Mouse (Mus musculus) embryonic facial prominence, embryonic 13.5 days (tissue): ENCODE data around the gene B230217C12Rik. TPM values are rescaled to one million over a fixed set of nuclear protein-coding genes. Genes with fewer than 3 reads are reported as not detected.
A peak's percentile ranks its signal among the peaks of the same experiment; 100 is the strongest.
"Not testable (repeated sequence)": the region's sequence is repeated elsewhere in the genome, so short reads cannot be mapped to it uniquely, and the experiment has no call there.

Source experiments
- ATAC-seq: fragments of 200-750 bp; cut with Nextera tagmentation; 2 replicates; pipeline ENCODE4 v1.8.0; 2017; ENCODE audit warnings: low read depth; ENCODE audit not compliant: insufficient number of reproducible peaks, insufficient read depth, low FRiP score, low TSS enrichment
- H3K27ac ChIP-seq: fragments of 300-500 bp; sonication (generic); 2 replicates; pipeline ENCODE4 v1.5.1; 2015; ENCODE audit warnings: moderate library complexity, mild to moderate bottlenecking, inconsistent platforms
- H3K27me3 ChIP-seq: fragments of 300-500 bp; sonication (generic); 2 replicates; pipeline ENCODE4 v1.6.1; 2015; ENCODE audit warnings: mild to moderate bottlenecking, inconsistent platforms
- H3K36me3 ChIP-seq: fragments of 300-500 bp; sonication (generic); 2 replicates; pipeline ENCODE4 v1.6.1; 2015; ENCODE audit warnings: mild to moderate bottlenecking, inconsistent platforms
- H3K4me1 ChIP-seq: fragments of 300-500 bp; sonication (generic); 2 replicates; pipeline ENCODE4 v1.6.1; 2015; ENCODE audit warnings: inconsistent platforms
- H3K4me2 ChIP-seq: fragments of 300-500 bp; sonication (generic); 2 replicates; pipeline ENCODE4 v1.6.1; 2015; ENCODE audit warnings: moderate library complexity, mild to moderate bottlenecking, inconsistent platforms
- H3K4me3 ChIP-seq: fragments of 300-500 bp; sonication (generic); 2 replicates; pipeline ENCODE4 v1.5.1; 2015; ENCODE audit warnings: mild to moderate bottlenecking, inconsistent platforms
- H3K9ac ChIP-seq: fragments of 300-500 bp; sonication (generic); 2 replicates; pipeline ENCODE4 v1.6.1; 2015; ENCODE audit warnings: mild to moderate bottlenecking, inconsistent platforms
- H3K9me3 ChIP-seq: fragments of 300-500 bp; sonication (generic); 2 replicates; pipeline ENCODE4 v1.6.1; 2016; ENCODE audit warnings: inconsistent platforms
- WGBS: fragments of 180-500 bp; shearing (Covaris S2); methylation state at CpG from one replicate; pipeline ENCODE4 v1.1.7; 2015; ENCODE audit warnings: mixed read lengths; 5-methylcytosine and 5-hydroxymethylcytosine counted together
- polyA plus RNA-seq: library from polyadenylated mRNA; unstranded; fragments of >200 nt; fragmentation: Nextera tagmentation; extraction: Ambion mirVana; gene quantifications from 2 replicates; pipeline ENCODE4 v1.2.1, GENCODE M21; 2015

Gene B230217C12Rik
- polyA plus RNA-seq, 1 experiment from 2014 or later: 11.8 TPM

DNA sequence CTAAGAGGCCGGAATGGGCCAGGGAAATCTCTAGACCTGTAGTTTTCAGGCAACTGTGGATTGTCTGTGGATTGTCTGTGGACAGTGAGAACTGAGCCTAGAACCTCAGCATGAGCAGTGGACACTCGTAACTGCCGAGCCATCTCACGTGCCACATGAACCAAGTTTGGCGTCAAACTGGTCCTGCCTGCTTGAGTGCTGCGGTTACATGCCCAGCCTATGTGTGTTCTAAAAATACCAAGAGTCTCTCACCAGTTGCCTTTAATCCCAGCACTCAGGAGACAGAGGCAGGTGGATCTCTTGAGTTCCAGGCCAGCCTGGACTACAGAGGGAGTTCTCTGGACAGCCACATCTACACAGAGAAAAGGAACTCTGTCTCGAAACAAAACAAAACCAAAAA, 11.2 kb upstream of the B230217C12Rik start:
- Histone ChIP-seq H3K4me2 (no peak overlapping the region), H3K36me3 (peaks cover 90% of the 10 kb centered on the region), H3K4me3 (no peak overlapping the region), H3K27ac (no peak overlapping the region), H3K4me1 (no peaks in the 10 kb centered on the region), H3K27me3 (no peaks in the 10 kb centered on the region), H3K9me3 (no peaks in the 10 kb centered on the region), H3K9ac (no peak overlapping the region)
- no peak for ATAC-seq
- WGBS: 91% methylated on average over 7 of the region's 7 CpGs

DNA sequence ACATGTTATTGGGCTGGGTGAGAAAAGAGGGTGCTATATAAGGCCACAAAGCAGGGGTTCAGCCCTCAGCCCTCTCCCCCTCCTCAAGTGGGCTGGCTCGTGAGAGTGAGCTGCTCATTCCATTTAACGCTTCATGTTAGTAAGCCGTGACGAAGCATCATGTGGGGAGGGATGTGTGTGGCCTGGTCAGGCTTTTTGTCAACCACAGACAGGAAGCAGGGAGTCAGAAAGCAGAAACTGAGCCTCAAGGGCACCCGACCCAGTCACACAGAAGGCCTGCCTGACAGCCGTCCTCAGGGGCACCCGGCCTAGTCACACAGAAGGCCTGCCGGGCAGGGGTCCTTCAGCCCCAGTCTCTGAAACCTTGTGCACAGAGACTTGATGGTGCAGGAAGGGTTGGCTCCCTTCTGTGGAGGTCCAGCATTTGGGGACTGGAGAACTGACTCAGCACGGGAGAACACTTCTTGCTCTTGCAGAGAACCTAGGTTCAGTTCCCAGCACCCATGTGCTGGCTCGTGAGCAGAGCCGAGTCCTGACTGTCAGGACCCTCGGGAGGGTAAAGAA, 10.6 kb upstream of the B230217C12Rik start:
- H3K27me3 ChIP-seq: no peaks in the 10 kb centered on the region
- peaks cover 90% of the 10 kb centered on the region for H3K36me3 ChIP-seq
- 0 out of 2 replicates have a peak overlapping the region, but pooled peaks have one; percentile 21 for H3K9ac ChIP-seq
- no peak overlapping the region for H3K4me3 ChIP-seq
- H3K9me3 ChIP-seq: no peaks in the 10 kb centered on the region
- no peak for ATAC-seq
- no peak overlapping the region for H3K4me2 ChIP-seq
- no peaks in the 10 kb centered on the region for H3K4me1 ChIP-seq
- H3K27ac ChIP-seq: no peak overlapping the region
- WGBS: 78% methylated on average over 12 of the region's 12 CpGs

DNA sequence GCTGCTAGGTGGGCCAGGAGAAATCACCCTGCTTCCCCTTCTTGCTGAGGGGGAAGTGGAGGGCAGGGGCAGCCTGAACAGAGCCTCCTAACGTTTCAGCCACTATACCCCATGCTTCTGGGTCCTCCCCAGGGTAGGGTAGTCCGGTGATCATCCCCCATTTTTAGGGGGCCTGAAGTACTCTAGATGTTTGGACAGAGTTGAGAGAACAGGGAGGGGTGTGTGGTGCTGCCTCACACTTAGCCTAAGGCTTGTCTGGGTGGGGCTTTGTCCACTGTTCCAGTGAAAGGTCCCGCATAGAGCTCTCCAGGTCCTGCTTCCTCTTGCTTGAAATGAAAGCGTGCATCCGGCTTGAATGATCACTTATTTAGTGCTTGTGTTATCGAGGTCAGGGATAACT, 10.1 kb upstream of the B230217C12Rik start:
- Histone ChIP-seq H3K27me3 (no peaks in the 10 kb centered on the region), H3K36me3 (peaks cover 90% of the 10 kb centered on the region), H3K9me3 (no peaks in the 10 kb centered on the region), H3K4me2 (no peak overlapping the region), H3K4me1 (no peaks in the 10 kb centered on the region), H3K27ac (no peak overlapping the region), H3K9ac (0 out of 2 replicates have a peak overlapping the region, but pooled peaks have one; percentile 21), H3K4me3 (no peak overlapping the region)
- 86% methylated on average over 6 of the region's 6 CpGs for WGBS
- ATAC-seq: no peak

DNA sequence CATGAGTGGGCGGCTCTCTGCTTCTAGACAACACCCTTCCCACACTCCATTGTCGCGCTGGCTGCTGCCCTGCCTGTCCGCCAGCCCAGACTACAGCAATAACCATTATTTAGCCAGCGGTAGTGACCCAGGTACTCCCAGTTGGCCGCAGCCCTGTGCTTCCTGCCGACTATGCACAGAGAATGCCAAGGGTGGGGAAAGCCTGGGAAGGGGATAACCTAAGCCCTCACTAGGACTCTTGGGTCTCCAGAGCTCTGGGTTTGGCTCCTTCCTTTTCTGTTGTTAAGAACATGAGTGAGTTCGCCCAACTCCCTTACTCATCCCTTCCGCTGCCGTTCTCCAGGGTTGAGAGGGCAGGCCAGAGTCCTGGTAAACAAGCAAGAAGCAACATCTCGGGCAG, 8.6 kb upstream of the B230217C12Rik start:
- Histone ChIP-seq H3K27ac (no peak overlapping the region), H3K9me3 (no peaks in the 10 kb centered on the region), H3K4me2 (no peak overlapping the region), H3K27me3 (no peaks in the 10 kb centered on the region), H3K9ac (no peak overlapping the region), H3K4me1 (no peaks in the 10 kb centered on the region), H3K36me3 (peaks cover 90% of the 10 kb centered on the region), H3K4me3 (no peak overlapping the region)
- 87% methylated on average over 11 of the region's 11 CpGs for WGBS
- no peak for ATAC-seq

DNA sequence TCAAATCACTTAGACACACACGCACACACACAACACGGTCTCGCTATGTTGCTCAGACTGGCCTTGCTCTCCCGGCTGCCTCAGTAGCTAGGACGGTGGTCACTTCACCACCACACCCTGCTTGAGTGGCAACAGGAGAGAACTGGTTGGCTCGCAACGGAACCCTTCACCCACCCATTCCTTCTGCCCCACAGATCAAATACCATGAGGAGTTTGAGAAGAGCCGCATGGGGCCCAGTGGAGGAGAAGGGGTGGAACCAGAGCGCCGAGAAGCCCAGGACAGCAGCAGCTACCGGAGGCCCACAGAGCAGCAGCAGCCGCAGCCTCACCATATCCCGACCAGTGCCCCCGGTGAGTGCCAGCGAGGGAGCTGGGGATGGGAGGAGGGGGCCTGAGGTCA, 7.2 kb upstream of the B230217C12Rik start:
- Histone ChIP-seq H3K9me3 (no peaks in the 10 kb centered on the region), H3K36me3 (peaks cover 89% of the 10 kb centered on the region), H3K4me1 (no peaks in the 10 kb centered on the region), H3K27ac (no peak overlapping the region), H3K9ac (no peak overlapping the region), H3K27me3 (no peaks in the 10 kb centered on the region), H3K4me3 (no peak overlapping the region), H3K4me2 (no peak overlapping the region)
- 82% methylated on average over 15 of the region's 15 CpGs for WGBS
- ATAC-seq: no peak

DNA sequence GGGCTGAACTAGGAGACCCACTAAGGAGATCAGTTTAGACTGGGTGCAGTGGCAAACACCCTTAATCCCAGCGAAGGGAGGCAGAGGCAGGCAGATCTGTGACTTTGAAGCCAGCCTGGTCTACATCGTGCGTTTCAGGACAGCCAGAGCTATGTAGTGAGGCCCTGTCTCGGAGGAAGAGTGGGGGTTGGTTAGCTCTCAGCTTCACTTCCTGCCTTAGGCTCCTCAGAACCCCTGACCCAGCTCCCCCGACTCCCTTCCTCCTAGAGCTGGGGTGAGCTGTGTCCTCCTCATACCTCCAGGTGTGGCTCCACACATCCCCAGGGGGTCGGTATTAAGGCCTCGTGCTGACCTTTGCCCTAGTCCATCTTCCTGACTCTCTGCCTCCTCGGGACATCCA, 4.0 kb upstream of the B230217C12Rik start:
- no peak overlapping the region for H3K4me2 ChIP-seq
- H3K4me3 ChIP-seq: no peak overlapping the region
- 58% methylated on average over 8 of the region's 8 CpGs for WGBS
- H3K27ac ChIP-seq: no peak overlapping the region
- H3K9ac ChIP-seq: no peak overlapping the region
- H3K36me3 ChIP-seq: peaks cover 68% of the 10 kb centered on the region
- no peak for ATAC-seq
- peaks cover 7% of the 10 kb centered on the region; the same call in 1 of the 2 replicates for H3K4me1 ChIP-seq
- H3K27me3 ChIP-seq: no peaks in the 10 kb centered on the region
- no peaks in the 10 kb centered on the region for H3K9me3 ChIP-seq

DNA sequence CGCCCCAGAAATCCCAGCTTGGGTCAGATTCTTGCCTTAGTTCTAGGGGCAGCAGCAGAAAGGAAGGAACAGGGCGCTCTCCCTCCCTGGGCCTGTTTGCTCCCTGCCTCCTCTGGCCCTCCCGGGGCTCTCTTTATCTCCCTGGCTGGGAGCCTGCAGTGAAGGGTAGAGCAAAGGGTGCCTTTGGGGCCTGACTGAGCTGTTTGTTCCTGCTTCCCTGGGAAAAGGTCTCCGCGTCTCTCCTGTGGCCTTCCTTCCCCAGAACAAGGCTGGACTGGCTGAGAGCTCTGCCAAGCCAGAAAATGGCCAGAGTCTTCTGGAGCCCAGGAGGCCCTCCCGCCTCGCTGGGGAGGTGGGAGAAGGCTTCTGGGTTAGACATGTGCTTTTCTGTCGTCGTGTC, 3.5 kb upstream of the B230217C12Rik start:
- not testable (repeated sequence) for ATAC-seq, H3K27ac ChIP-seq, H3K27me3 ChIP-seq, H3K9ac ChIP-seq, H3K4me3 ChIP-seq, H3K4me2 ChIP-seq, H3K9me3 ChIP-seq
- 80% methylated on average over 9 of the region's 9 CpGs for WGBS
- H3K36me3 ChIP-seq: peaks cover 63% of the 10 kb centered on the region
- H3K4me1 ChIP-seq: peaks cover 11% of the 10 kb centered on the region; the same call in 1 of the 2 replicates

DNA sequence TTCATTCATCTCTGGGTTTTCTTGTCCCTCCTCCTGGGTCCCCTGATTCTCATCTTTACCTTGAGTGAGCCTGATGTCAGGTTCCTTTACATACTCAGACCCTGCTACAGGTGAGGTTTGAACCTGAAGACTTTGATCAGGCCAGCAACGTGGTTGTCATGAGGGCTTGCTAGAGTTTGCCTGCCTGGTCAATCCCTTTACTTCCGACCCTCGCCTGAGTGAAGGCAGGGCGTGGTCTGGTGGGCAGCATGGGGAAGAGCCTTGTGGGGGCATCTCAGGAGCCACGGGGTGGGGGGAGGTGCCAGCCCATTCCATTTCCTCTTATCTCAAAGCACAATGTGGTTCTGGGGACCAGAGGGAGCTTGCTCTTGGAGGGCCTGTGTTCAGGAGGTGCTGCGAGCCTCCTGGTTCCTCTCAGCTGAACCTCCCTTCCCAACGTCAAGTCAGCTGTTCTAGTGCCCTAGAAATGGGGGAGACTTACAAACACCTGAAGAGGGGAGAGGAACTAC, 2.9 kb upstream of the B230217C12Rik start:
- no peak overlapping the region for H3K27ac ChIP-seq
- H3K4me1 ChIP-seq: peaks cover 16% of the 10 kb centered on the region; the same call in 1 of the 2 replicates
- no peak overlapping the region for H3K9ac ChIP-seq
- no peak overlapping the region for H3K4me2 ChIP-seq
- 81% methylated on average over 7 of the region's 7 CpGs for WGBS
- H3K27me3 ChIP-seq: no peaks in the 10 kb centered on the region
- no peak for ATAC-seq
- H3K4me3 ChIP-seq: no peak overlapping the region
- no peaks in the 10 kb centered on the region for H3K9me3 ChIP-seq
- H3K36me3 ChIP-seq: peaks cover 57% of the 10 kb centered on the region

DNA sequence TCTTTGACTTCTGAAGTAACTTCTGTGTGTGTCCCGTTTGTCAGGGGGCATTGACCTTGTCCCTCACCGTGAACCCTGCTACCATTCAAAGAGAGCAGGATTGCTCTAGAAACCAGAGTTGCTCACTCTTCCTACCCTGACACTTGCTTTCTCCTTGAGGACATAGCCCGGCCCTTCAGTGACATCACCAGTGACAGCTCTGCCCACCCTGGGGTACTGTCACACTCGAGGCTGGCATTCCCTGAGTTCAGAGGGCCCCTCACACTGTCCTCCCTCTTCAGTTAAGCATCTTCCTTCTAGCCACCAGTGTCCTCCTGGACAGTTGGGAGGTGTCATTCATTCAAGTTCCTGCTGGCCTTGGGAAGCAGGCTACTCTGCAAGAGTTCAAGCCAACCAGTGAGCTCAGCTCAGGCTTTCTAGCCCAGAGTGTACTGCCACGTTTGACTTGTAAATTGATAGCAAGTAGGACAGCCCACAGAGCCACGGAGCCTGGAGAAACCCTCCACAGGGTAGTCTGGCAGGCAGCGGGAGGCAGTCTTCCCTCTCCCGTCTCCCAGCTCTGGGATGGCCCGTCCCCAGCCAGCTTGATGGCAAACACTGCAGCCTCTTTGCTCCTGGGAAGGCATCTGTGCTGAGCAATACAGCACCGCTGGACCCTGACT, 1.7 kb upstream of the B230217C12Rik start:
- H3K4me3 ChIP-seq: no peak overlapping the region
- peaks cover 46% of the 10 kb centered on the region for H3K36me3 ChIP-seq
- peak overlapping the region; percentile 32; the same call in 1 of the 2 replicates for H3K9ac ChIP-seq
- H3K9me3 ChIP-seq: no peaks in the 10 kb centered on the region
- WGBS: 33% methylated on average over 10 of the region's 10 CpGs
- ATAC-seq: no peak
- H3K4me1 ChIP-seq: peaks cover 16% of the 10 kb centered on the region; the same call in 1 of the 2 replicates
- peak overlapping the region; percentile 52 for H3K27ac ChIP-seq
- no peaks in the 10 kb centered on the region for H3K27me3 ChIP-seq
- H3K4me2 ChIP-seq: peak overlapping the region; percentile 14

DNA sequence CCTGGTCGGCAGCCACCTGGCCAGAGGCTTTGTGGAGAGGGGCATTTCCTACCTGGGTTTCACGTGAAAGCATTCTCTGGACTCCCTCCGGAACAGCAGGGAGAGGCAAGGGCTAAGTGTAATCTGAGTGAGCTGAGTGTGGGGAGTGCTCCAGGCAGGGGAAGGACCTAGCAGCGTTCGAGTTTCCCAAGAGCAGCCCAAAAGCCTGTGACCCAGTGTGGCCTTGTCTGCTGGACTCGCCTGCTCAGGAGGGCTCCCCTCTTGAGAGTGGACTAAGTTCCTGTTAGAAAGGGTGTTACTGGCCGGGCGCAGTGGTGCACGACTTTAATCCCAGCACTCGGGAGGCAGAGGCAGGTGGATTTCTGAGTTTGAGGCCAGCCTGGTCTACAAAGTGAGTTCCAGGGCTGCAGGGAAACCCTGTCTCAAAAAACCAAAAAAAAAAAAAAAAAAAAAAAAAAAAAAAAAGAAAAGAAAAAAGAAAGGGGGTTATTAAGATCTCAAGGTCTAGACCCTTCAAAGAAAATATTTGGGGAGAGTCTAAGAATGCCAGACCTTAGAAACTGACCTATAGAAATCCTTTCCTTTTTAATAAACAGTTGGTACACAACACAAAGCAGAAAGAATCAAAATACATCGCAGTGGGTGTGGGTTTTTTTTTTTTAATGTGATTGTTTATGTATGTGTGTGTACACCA, 992 bp upstream of the B230217C12Rik start:
- ATAC-seq: no peak
- H3K27me3 ChIP-seq: no peaks in the 10 kb centered on the region
- H3K4me1 ChIP-seq: peaks cover 16% of the 10 kb centered on the region; the same call in 1 of the 2 replicates
- H3K36me3 ChIP-seq: peaks cover 39% of the 10 kb centered on the region
- 47% methylated on average over 11 of the region's 11 CpGs for WGBS
- peak overlapping the region; percentile 52 for H3K27ac ChIP-seq
- H3K4me3 ChIP-seq: no peak overlapping the region
- H3K9me3 ChIP-seq: no peaks in the 10 kb centered on the region
- H3K9ac ChIP-seq: peak overlapping the region; percentile 32; the same call in 1 of the 2 replicates
- H3K4me2 ChIP-seq: peak overlapping the region; percentile 14

DNA sequence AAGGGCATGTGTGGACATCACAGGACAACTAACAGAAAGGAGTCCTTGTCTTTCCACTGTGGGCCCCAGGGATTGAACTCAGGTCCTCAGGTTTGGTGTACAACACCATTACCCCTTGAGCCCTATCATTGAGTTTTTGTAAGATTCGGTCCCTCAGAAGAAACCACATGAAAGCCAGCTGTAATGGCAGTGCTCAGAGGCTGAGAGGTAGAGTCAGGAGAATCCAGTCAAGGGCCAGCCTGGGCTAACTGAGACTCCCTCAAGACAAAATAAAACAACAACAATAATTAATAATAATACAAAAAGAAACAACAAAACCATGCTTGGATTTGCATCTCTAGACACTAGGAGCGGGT, 467 bp upstream of the B230217C12Rik start:
- ATAC-seq: no peak
- peak overlapping the region; percentile 69; the same call in 1 of the 2 replicates for H3K9ac ChIP-seq
- H3K36me3 ChIP-seq: peaks cover 34% of the 10 kb centered on the region
- peak overlapping the region; percentile 50 for H3K4me3 ChIP-seq
- 64% methylated on average over 2 of the region's 2 CpGs for WGBS
- H3K4me2 ChIP-seq: peak overlapping the region; percentile 59
- H3K4me1 ChIP-seq: peaks cover 16% of the 10 kb centered on the region; the same call in 1 of the 2 replicates
- peak overlapping the region; percentile 85 for H3K27ac ChIP-seq
- no peaks in the 10 kb centered on the region for H3K9me3 ChIP-seq
- H3K27me3 ChIP-seq: no peaks in the 10 kb centered on the region
